In genomic region chr15:96799228-96799627, GRCm38 (mm10) we compare ENCODE assay signal across 21 mouse cellular contexts.
A peak's percentile ranks its signal among the peaks of the same experiment; 100 is the strongest.
DNase-seq lines count a peak whose midpoint lies in the region; ATAC-seq and TF ChIP-seq lines count a peak whose summit lies in the region.
"Had no signal": no experiment of that assay in that cellular context is flagged by ENCODE, and none has a peak within 500 bp of the region (broad histone marks: within the 10 kb centered on the region; RNA-seq: fewer than 3 reads in every experiment).

No protein-coding gene starts in this region.

- ATAC-seq in limb, embryonic 14.5 days (ENCODE audit: low FRiP score, low read depth) = no peak
- 0 out of 2 replicates have a peak, but pooled peaks have one; percentile 22 for ATAC-seq in granulocyte monocyte progenitor cell, adult 5-6 weeks (replicated peaks; ENCODE audit: poor library complexity, severe bottlenecking)
- peak; percentile 40; the same call in 1 of the 2 replicates for ATAC-seq in liver, embryonic 15.5 days (ENCODE audit: insufficient read depth)
- ATAC-seq: intestine, postnatal 0 days had no signal

- H3K36me3 ChIP-seq in heart, embryonic 10.5 days = no peaks in the 10 kb centered on the region
- no peaks in the 10 kb centered on the region for H3K36me3 ChIP-seq in limb, embryonic 14.5 days (ENCODE audit: control insufficient read depth, insufficient read depth, low read length)
- no peaks in the 10 kb centered on the region for H3K36me3 ChIP-seq in limb, embryonic 10.5 days
- no peaks in the 10 kb centered on the region for H3K36me3 ChIP-seq in liver, embryonic 15.5 days (replicated peaks)
- H3K36me3 ChIP-seq: embryonic facial prominence, embryonic 13.5 days; hindbrain, embryonic 13.5 days; stomach, embryonic 15.5 days had no signal

- WGBS in heart, embryonic 10.5 days = 58% methylated on average over 12 of the region's 12 CpGs
- WGBS in limb, embryonic 14.5 days = 64% methylated on average over 12 of the region's 12 CpGs
- 84% methylated on average over 12 of the region's 12 CpGs for WGBS in limb, embryonic 10.5 days
- 49% methylated on average over 12 of the region's 12 CpGs for WGBS in liver, embryonic 15.5 days (ENCODE audit: insufficient replicate concordance)

- TF ChIP-seq POLR2A in limb, embryonic 14.5 days (IDR thresholded peaks at IDR 0.05; ENCODE audit: borderline replicate concordance, extremely low read depth, insufficient read depth, insufficient read length) = no peak

- H3K4me2 ChIP-seq in limb, embryonic 14.5 days (replicated peaks; ENCODE audit: low read depth, low read length, severe bottlenecking) = no peak overlapping the region
- H3K4me2 ChIP-seq in liver, embryonic 15.5 days = no peak overlapping the region
- H3K4me2 ChIP-seq: embryonic facial prominence, embryonic 13.5 days; hindbrain, embryonic 13.5 days; stomach, embryonic 15.5 days had no signal

- H3K27me3 ChIP-seq in heart, embryonic 10.5 days (ENCODE audit: insufficient read depth, poor library complexity, severe bottlenecking) = no peaks in the 10 kb centered on the region
- no peaks in the 10 kb centered on the region for H3K27me3 ChIP-seq in limb, embryonic 14.5 days (ENCODE audit: control insufficient read depth, insufficient read depth, low read length)
- H3K27me3 ChIP-seq in limb, embryonic 10.5 days (ENCODE audit: low read depth, poor library complexity, severe bottlenecking) = no peaks in the 10 kb centered on the region
- H3K27me3 ChIP-seq in liver, embryonic 15.5 days = no peaks in the 10 kb centered on the region
- H3K27me3 ChIP-seq: embryonic facial prominence, embryonic 13.5 days; hindbrain, embryonic 13.5 days; megakaryocyte, embryonic 14.5 days; stomach, embryonic 15.5 days had no signal

- DNase-seq in heart, embryonic 10.5 days (ENCODE audit: low spot score) = no peak
- no peak for DNase-seq in heart, adult 8-10 months (ENCODE audit: low spot score)
- no peak for DNase-seq in limb, embryonic 14.5 days (ENCODE audit: low spot score)
- DNase-seq in limb, embryonic 10.5 days (ENCODE audit: low spot score) = no peak
- DNase-seq in layer of hippocampus, postnatal 36 days = no peak
- DNase-seq in spleen, postnatal 14 days (ENCODE audit: low spot score in 2 of 2) = no peak
- DNase-seq: adrenal gland, adult 2 months; cerebellum, adult 2 months; gastrocnemius, postnatal 14 days; layer of hippocampus, adult 9-11 months; lung, postnatal 14 days; spleen, adult 18-20 months had no signal

- no peaks in the 10 kb centered on the region for H3K9me3 ChIP-seq in heart, embryonic 10.5 days
- H3K9me3 ChIP-seq in limb, embryonic 14.5 days (ENCODE audit: control insufficient read depth, low read length) = no peaks in the 10 kb centered on the region
- H3K9me3 ChIP-seq in limb, embryonic 10.5 days (replicated peaks) = no peaks in the 10 kb centered on the region
- H3K9me3 ChIP-seq in liver, embryonic 15.5 days (replicated peaks) = no peaks in the 10 kb centered on the region
- H3K9me3 ChIP-seq: embryonic facial prominence, embryonic 13.5 days; hindbrain, embryonic 13.5 days; megakaryocyte, embryonic 14.5 days; stomach, embryonic 15.5 days had no signal

- no peak overlapping the region for H3K4me3 ChIP-seq in heart, embryonic 10.5 days
- H3K4me3 ChIP-seq in limb, embryonic 14.5 days (replicated peaks; ENCODE audit: low read length) = no peak overlapping the region
- H3K4me3 ChIP-seq in limb, embryonic 10.5 days = no peak overlapping the region
- H3K4me3 ChIP-seq in liver, embryonic 15.5 days (replicated peaks) = no peak overlapping the region
- H3K4me3 ChIP-seq: embryonic facial prominence, embryonic 13.5 days; hindbrain, embryonic 13.5 days; megakaryocyte, embryonic 14.5 days; stomach, embryonic 15.5 days had no signal

- peaks cover 9% of the 10 kb centered on the region; the same call in 1 of the 2 replicates for H3K4me1 ChIP-seq in heart, embryonic 10.5 days
- 0 out of 2 replicates have a peak, but pooled peaks cover 3% of the 10 kb centered on the region for H3K4me1 ChIP-seq in limb, embryonic 14.5 days (ENCODE audit: control insufficient read depth, insufficient read depth, low read length)
- H3K4me1 ChIP-seq in limb, embryonic 10.5 days = peaks cover 2% of the 10 kb centered on the region; the same call in 1 of the 2 replicates
- peaks cover 12% of the 10 kb centered on the region; the same call in 1 of the 2 replicates for H3K4me1 ChIP-seq in liver, embryonic 15.5 days (replicated peaks)
- H3K4me1 ChIP-seq: hindbrain, embryonic 13.5 days had no signal

- no peak overlapping the region for H3K9ac ChIP-seq in limb, embryonic 14.5 days (ENCODE audit: low read depth, low read length, severe bottlenecking)
- H3K9ac ChIP-seq in liver, embryonic 15.5 days = no peak overlapping the region
- H3K9ac ChIP-seq: embryonic facial prominence, embryonic 13.5 days; hindbrain, embryonic 13.5 days; liver, embryonic 14.5 days; stomach, embryonic 15.5 days had no signal

- peak overlapping the region; percentile 72 for H3K27ac ChIP-seq in heart, embryonic 10.5 days
- 0 out of 2 replicates have a peak overlapping the region, but pooled peaks have one; percentile 26 for H3K27ac ChIP-seq in limb, embryonic 14.5 days (replicated peaks; ENCODE audit: low read depth, low read length)
- H3K27ac ChIP-seq in limb, embryonic 10.5 days = no peak overlapping the region
- no peak overlapping the region for H3K27ac ChIP-seq in liver, embryonic 15.5 days (replicated peaks)
- H3K27ac ChIP-seq: embryonic facial prominence, embryonic 13.5 days; hindbrain, embryonic 13.5 days; kidney, postnatal 0 days; liver, embryonic 14.5 days; stomach, embryonic 15.5 days had no signal

Comparison
In these comparisons a context has a peak if more than half of its experiments do, and no peak if none do; other contexts are left out.
1. H3K27ac ChIP-seq: peak in heart, embryonic 10.5 days (single experiment) and limb, embryonic 14.5 days (single experiment); none in limb, embryonic 10.5 days (single experiment) and liver, embryonic 15.5 days (single experiment).